Mouse (Mus musculus) intestine, embryonic 16.5 days (tissue): ENCODE data around the gene Zzef1. TPM values are rescaled to one million over a fixed set of nuclear protein-coding genes. Genes with fewer than 3 reads are reported as not detected.

Experiments used
- ATAC-seq: fragments of 200-750 bp; cut with Nextera tagmentation; 2 replicates; pipeline ENCODE4 v1.8.0; 2017; ENCODE audit warnings: moderate TSS enrichment, moderate library complexity
- H3K27ac ChIP-seq: fragments of 300-500 bp; sonication (generic); 2 replicates; pipeline ENCODE4 v1.5.1; 2014; ENCODE audit warnings: mild to moderate bottlenecking, low read length
- H3K27me3 ChIP-seq: fragments of 300-500 bp; sonication (generic); replicated peaks from 2 replicates; pipeline ENCODE4 v1.6.1; 2014; ENCODE audit warnings: low read length, control low read depth, mixed read lengths; ENCODE audit not compliant: control insufficient read depth, insufficient read depth
- H3K36me3 ChIP-seq: fragments of 300-500 bp; sonication (generic); 2 replicates; pipeline ENCODE4 v1.6.1; 2014; ENCODE audit warnings: low read length, control low read depth; ENCODE audit not compliant: control insufficient read depth, insufficient read depth
- H3K4me1 ChIP-seq: fragments of 300-500 bp; sonication (generic); 2 replicates; pipeline ENCODE4 v1.6.1; 2014; ENCODE audit warnings: low read length, control low read depth, mixed read lengths; ENCODE audit not compliant: control insufficient read depth, insufficient read depth
- H3K4me2 ChIP-seq: fragments of 300-500 bp; sonication (generic); 2 replicates; pipeline ENCODE4 v1.6.1; 2014; ENCODE audit warnings: low read depth, low read length, control low read depth
- H3K4me3 ChIP-seq: fragments of 300-500 bp; sonication (generic); 2 replicates; pipeline ENCODE4 v1.5.1; 2014; ENCODE audit warnings: mild to moderate bottlenecking, low read length
- H3K9ac ChIP-seq: fragments of 300-500 bp; sonication (generic); 2 replicates; pipeline ENCODE4 v1.6.1; 2014; ENCODE audit warnings: low read depth, low read length
- H3K9me3 ChIP-seq: fragments of 300-500 bp; sonication (generic); 2 replicates; pipeline ENCODE4 v1.6.1; 2016; ENCODE audit warnings: low read length, control low read depth; ENCODE audit not compliant: control insufficient read depth
- WGBS: fragments of 180-500 bp; shearing (Covaris S2); extraction: QIAGEN DNeasy Blood & Tissue Kit; methylation state at CpG from one replicate; pipeline ENCODE4 v1.1.7; 2014; 5-methylcytosine and 5-hydroxymethylcytosine counted together
- polyA plus RNA-seq: library from polyadenylated mRNA; unstranded; fragments of >200 nt; fragmentation: Nextera tagmentation; extraction: Ambion mirVana; gene quantifications from 2 replicates; pipeline ENCODE4 v1.2.1, GENCODE M21; 2015

The Zzef1 gene
- polyA plus RNA-seq, 1 experiment from 2014 or later, result 11.3 TPM

GRCm38 (mm10) chr11:72798112-72798511 is 2.1 kb downstream of the Zzef1 start:
- Histone ChIP-seq H3K36me3 (no peaks in the 10 kb centered on the region), H3K27me3 (no peaks in the 10 kb centered on the region), H3K4me1 (peaks cover 9% of the 10 kb centered on the region), H3K4me3 (no peak overlapping the region), H3K9me3 (no peaks in the 10 kb centered on the region), H3K9ac (no peak overlapping the region), H3K27ac (no peak overlapping the region), H3K4me2 (no peak overlapping the region)
- ATAC-seq, result no peak

GRCm38 (mm10) chr11:72801182-72801581 is 5.2 kb downstream of the Zzef1 start:
- H3K27me3 ChIP-seq, result no peaks in the 10 kb centered on the region
- H3K36me3 ChIP-seq, result no peaks in the 10 kb centered on the region
- H3K4me2 ChIP-seq, result no peak overlapping the region
- H3K27ac ChIP-seq, result no peak overlapping the region
- H3K4me1 ChIP-seq, result peaks cover 25% of the 10 kb centered on the region
- peak; percentile 71 for ATAC-seq
- no peaks in the 10 kb centered on the region for H3K9me3 ChIP-seq
- H3K4me3 ChIP-seq, result no peak overlapping the region
- H3K9ac ChIP-seq, result no peak overlapping the region

GRCm38 (mm10) chr11:72803038-72803437 is 7.0 kb downstream of the Zzef1 start:
- H3K9ac ChIP-seq, result no peak overlapping the region
- 86% methylated on average over 3 of the region's 3 CpGs for WGBS
- H3K9me3 ChIP-seq, result no peaks in the 10 kb centered on the region
- ATAC-seq, result no peak
- no peak overlapping the region for H3K4me3 ChIP-seq
- peaks cover 25% of the 10 kb centered on the region for H3K4me1 ChIP-seq
- H3K27ac ChIP-seq, result peak overlapping the region; percentile 24; the same call in 1 of the 2 replicates
- H3K4me2 ChIP-seq, result no peak overlapping the region
- H3K27me3 ChIP-seq, result no peaks in the 10 kb centered on the region
- H3K36me3 ChIP-seq, result no peaks in the 10 kb centered on the region

- Histone ChIP-seq H3K9ac (no peak overlapping the region), H3K27ac (no peak overlapping the region; the same call in 1 of the 2 replicates), H3K27me3 (no peaks in the 10 kb centered on the region), H3K4me1 (peaks cover 24% of the 10 kb centered on the region), H3K9me3 (no peaks in the 10 kb centered on the region), H3K4me3 (no peak overlapping the region), H3K4me2 (no peak overlapping the region), H3K36me3 (no peaks in the 10 kb centered on the region)
- no peak for ATAC-seq
These were observed 8.6 kb downstream of the Zzef1 start for GRCm38 (mm10) chr11:72804586-72804985.

- no peaks in the 10 kb centered on the region for H3K36me3 ChIP-seq
- no peak overlapping the region for H3K4me3 ChIP-seq
- H3K27ac ChIP-seq, result no peak overlapping the region; the same call in 1 of the 2 replicates
- no peak overlapping the region for H3K9ac ChIP-seq
- no peak overlapping the region for H3K4me2 ChIP-seq
- 80% methylated on average over 3 of the region's 3 CpGs for WGBS
- no peaks in the 10 kb centered on the region for H3K27me3 ChIP-seq
- peak; percentile 43 for ATAC-seq
- no peaks in the 10 kb centered on the region for H3K9me3 ChIP-seq
- H3K4me1 ChIP-seq, result peaks cover 21% of the 10 kb centered on the region
These were observed 9.2 kb downstream of the Zzef1 start for GRCm38 (mm10) chr11:72805232-72805631.

- H3K9ac ChIP-seq, result no peak overlapping the region
- H3K9me3 ChIP-seq, result no peaks in the 10 kb centered on the region
- H3K4me1 ChIP-seq, result peaks cover 21% of the 10 kb centered on the region
- H3K4me3 ChIP-seq, result no peak overlapping the region
- WGBS, result 74% methylated on average over 2 of the region's 2 CpGs
- no peak for ATAC-seq
- no peaks in the 10 kb centered on the region for H3K36me3 ChIP-seq
- no peak overlapping the region for H3K27ac ChIP-seq
- no peak overlapping the region for H3K4me2 ChIP-seq
- H3K27me3 ChIP-seq, result no peaks in the 10 kb centered on the region
These were observed 10.5 kb downstream of the Zzef1 start for GRCm38 (mm10) chr11:72806556-72806955.

- H3K9ac ChIP-seq, result no peak overlapping the region
- H3K4me2 ChIP-seq, result no peak overlapping the region
- WGBS, result 60% methylated on average over 4 of the region's 4 CpGs
- no peaks in the 10 kb centered on the region for H3K9me3 ChIP-seq
- no peaks in the 10 kb centered on the region for H3K27me3 ChIP-seq
- peaks cover 19% of the 10 kb centered on the region for H3K4me1 ChIP-seq
- ATAC-seq, result peak; percentile 69
- H3K36me3 ChIP-seq, result no peaks in the 10 kb centered on the region
- H3K4me3 ChIP-seq, result no peak overlapping the region
- peak overlapping the region; percentile 60; the same call in 1 of the 2 replicates for H3K27ac ChIP-seq
These were observed 12.0 kb downstream of the Zzef1 start for GRCm38 (mm10) chr11:72807992-72808391.

- 96% methylated on average over 5 of the region's 5 CpGs for WGBS
- Histone ChIP-seq H3K9ac (no peak overlapping the region), H3K9me3 (no peaks in the 10 kb centered on the region), H3K36me3 (peaks cover 4% of the 10 kb centered on the region; the same call in 1 of the 2 replicates), H3K4me3 (no peak overlapping the region), H3K4me2 (no peak overlapping the region), H3K4me1 (no peaks in the 10 kb centered on the region), H3K27ac (no peak overlapping the region), H3K27me3 (no peaks in the 10 kb centered on the region)
- ATAC-seq, result no peak
These were observed 17.7 kb downstream of the Zzef1 start for GRCm38 (mm10) chr11:72813687-72814086.

- WGBS, result 79% methylated on average over 2 of the region's 2 CpGs
- H3K9me3 ChIP-seq, result no peaks in the 10 kb centered on the region
- no peak overlapping the region for H3K4me3 ChIP-seq
- H3K27ac ChIP-seq, result no peak overlapping the region
- no peak overlapping the region for H3K9ac ChIP-seq
- H3K4me2 ChIP-seq, result no peak overlapping the region
- no peak for ATAC-seq
- H3K27me3 ChIP-seq, result no peaks in the 10 kb centered on the region
- H3K4me1 ChIP-seq, result no peaks in the 10 kb centered on the region
- H3K36me3 ChIP-seq, result peaks cover 4% of the 10 kb centered on the region; the same call in 1 of the 2 replicates
These were observed 18.2 kb downstream of the Zzef1 start for GRCm38 (mm10) chr11:72814188-72814587.

GRCm38 (mm10) chr11:72816859-72817258 is 20.8 kb downstream of the Zzef1 start:
- ATAC-seq, result no peak

More at GRCm38 (mm10) chr11:72816859-72817258, 20.8 kb downstream of the Zzef1 start:
- no peak overlapping the region for H3K27ac ChIP-seq
- peaks cover 6% of the 10 kb centered on the region; the same call in 1 of the 2 replicates for H3K36me3 ChIP-seq
- H3K9me3 ChIP-seq, result no peaks in the 10 kb centered on the region
- no peaks in the 10 kb centered on the region for H3K4me1 ChIP-seq
- no peak overlapping the region for H3K9ac ChIP-seq
- H3K4me3 ChIP-seq, result no peak overlapping the region
- no peaks in the 10 kb centered on the region for H3K27me3 ChIP-seq
- WGBS, result 73% methylated on average over 1 of the region's 1 CpGs
- H3K4me2 ChIP-seq, result no peak overlapping the region
